Mouse (Mus musculus): ENCODE measurements around the gene Slc46a2. TPM values are rescaled to one million over a fixed set of nuclear protein-coding genes. Genes with fewer than 3 reads are reported as not detected.

Slc46a2 gene
- total RNA-seq, 2 experiments from 2014 or later = not detected

DNA sequence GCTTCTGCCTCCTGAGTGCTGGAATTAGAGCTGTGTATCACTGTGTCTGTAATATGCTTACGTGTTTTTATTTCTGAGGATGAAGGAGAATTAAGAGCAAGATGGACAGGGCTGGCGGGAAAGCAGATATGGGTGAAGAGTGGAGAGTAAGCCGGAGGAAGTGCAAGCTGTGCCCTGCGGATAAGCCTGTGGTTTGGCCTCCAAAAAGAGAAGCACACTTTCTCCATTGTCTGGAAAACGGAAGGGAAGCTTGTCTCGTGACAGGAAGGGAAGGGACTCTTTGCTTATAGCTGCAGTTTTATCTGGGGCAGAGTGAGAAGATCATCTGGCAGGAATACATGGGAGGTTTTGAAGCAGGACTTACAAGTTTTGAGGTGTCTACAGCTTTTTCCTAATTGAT is 51.0 kb downstream of the Slc46a2 start:
- DNase-seq (ENCODE audit: low spot score in 2 of 2) = no peak
- intact Hi-C loops (cut with DNase I) = loop anchor here (10.0 kb wide), 2 partner anchors 239 to 489 kb away; partner anchors contain the start of gene E130308A19Rik

DNA sequence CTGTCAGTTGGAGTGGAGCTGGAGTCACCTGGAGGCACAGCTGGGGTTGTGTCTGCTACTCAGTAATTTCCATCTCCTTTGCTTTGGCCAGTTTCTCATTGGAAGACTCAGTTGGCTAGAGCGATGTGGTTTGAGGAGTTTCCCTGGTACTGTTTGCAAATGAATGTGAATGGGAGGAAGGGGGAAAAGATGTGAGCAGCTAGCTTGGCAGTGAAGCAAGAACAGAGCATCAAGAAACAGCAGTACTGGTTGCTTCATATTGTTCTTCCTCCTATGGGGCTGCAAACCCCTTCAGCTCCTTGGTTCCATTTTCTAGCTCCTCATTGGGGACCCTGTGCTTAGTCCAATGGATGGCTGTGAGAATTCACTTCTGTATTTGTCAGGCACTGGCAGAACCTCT is 52.5 kb downstream of the Slc46a2 start:
- intact Hi-C loops (cut with DNase I) = loop anchor here (10.0 kb wide), 2 partner anchors 238 to 488 kb away; partner anchors contain the start of gene E130308A19Rik

DNA sequence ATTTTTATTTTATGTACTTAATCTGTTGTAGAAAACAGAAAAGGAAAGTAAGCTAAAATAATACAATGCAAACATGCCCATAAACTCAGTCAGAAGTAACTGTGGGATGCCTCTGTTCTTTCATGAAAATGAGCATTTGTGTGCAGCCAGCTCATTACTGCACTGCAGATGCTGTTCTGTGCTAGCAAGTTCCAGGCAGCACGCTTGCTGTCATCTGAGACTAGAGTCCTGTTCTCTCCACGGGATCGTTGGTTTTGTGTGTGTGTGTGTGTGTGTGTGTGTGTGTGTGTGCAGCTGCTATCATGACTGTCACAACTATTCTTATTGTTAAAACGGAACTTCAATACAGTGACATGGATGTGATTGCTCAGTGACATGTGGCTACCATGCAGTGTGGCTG is 53.0 kb downstream of the Slc46a2 start:
- intact Hi-C loops (cut with DNase I) = loop anchor here (10.0 kb wide), 2 partner anchors 237 to 487 kb away; partner anchors contain the start of gene E130308A19Rik
- DNase-seq (ENCODE audit: low spot score in 2 of 2) = no peak

More for the DNA sequence above, 52.5 kb downstream of the Slc46a2 start:
- no peak for DNase-seq (ENCODE audit: low spot score in 2 of 2)

DNA sequence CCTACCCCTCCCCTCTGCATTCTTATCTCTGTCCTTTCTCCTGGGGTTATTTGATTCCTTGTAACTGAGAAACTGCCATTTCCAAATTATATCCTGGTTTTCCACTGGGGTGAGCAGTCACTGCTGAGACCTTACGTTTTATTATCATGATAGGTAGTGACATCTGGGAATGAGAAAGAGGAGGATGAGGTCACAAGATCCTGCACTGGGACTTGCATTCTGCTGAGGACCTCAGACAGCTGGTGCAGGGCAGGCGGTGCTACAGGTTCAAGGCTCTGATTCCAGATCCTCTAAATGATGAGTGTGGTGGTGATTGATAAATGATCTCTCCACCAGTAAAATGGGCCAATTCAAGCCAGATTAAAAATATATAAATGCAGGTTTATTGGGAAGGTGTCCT is 54.4 kb downstream of the Slc46a2 start:
- intact Hi-C loops (cut with DNase I) = loop anchor here (10.0 kb wide), 2 partner anchors 236 to 486 kb away; partner anchors contain the start of gene E130308A19Rik

DNA sequence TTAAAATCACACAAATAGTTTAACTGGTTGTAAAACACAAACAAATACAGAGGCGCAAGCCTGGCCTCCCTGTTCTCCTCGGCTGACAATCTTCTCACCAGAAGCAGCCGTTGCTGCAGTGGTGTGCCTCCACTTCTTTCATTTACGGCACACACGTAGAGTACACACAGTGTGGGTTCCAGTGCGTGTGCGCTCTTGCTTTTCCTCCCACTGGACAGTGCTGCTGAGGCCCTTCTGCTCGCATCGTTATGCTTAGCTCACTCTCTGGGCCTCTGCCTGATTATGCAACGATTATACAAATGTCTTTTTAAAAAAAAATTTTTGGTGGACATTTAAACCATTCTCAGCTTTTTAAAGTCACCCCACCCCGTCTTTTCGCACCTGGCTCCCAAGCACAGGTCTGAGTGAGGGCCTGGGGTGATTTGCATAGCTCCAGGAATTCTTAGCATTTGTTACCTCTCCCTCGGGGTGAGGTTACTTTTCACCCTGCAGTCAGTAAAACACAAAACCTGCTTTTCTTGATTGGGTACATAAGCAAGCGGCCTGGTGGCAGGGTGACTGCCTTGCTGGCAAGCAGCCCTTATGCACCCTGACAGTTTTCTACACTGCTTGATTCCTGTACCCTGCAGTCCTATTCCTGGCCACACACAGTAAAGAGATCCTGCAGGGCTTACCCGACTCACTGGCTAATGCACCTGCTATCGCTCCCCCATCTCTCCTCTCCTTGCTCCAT is 55.0 kb downstream of the Slc46a2 start:
- no peak for DNase-seq (ENCODE audit: low spot score in 2 of 2)
- intact Hi-C loops (cut with DNase I) = loop anchor here (10.0 kb wide), 2 partner anchors 235 to 485 kb away; partner anchors contain the start of gene E130308A19Rik

More for the DNA sequence above, 54.4 kb downstream of the Slc46a2 start:
- DNase-seq (ENCODE audit: low spot score in 2 of 2) = no peak

Other genes with a start within 250 kb of the Slc46a2 start
- 10 to 100 TPM; 23.1 to 25.4 TPM for gene Inip, start 113.5 kb downstream of the Slc46a2 start, total RNA-seq (2021)
- 10 to 100 TPM; 35.8 to 37.8 TPM for gene Snx30, start 109.2 kb downstream of the Slc46a2 start, total RNA-seq (2021)
- gene Mup4, start 45.7 kb upstream of the Slc46a2 start, total RNA-seq (2021) = not detected
- gene Mup6, start 49.2 kb upstream of the Slc46a2 start, total RNA-seq (2021) = not detected
- gene Mup7, start 155.4 kb upstream of the Slc46a2 start, total RNA-seq (2021) = not detected
- not detected for gene Mup2, start 239.2 kb upstream of the Slc46a2 start, total RNA-seq (2021)

Measured in left cerebral cortex, postnatal 25 days (tissue).